Mouse (Mus musculus) small intestine, adult 2 months (tissue): Measurements from ENCODE around the gene Tnip3. TPM values are rescaled to one million over a fixed set of nuclear protein-coding genes. Genes with fewer than 3 reads are reported as not detected.

ENCODE experiments used
- H3K27ac ChIP-seq: fragments of 200-500 bp; 2 replicates; pipeline ENCODE4 v1.5.1; 2012; ENCODE audit warnings: low read depth, low read length, control low read depth, inconsistent platforms; ENCODE audit not compliant: insufficient read depth
- H3K27me3 ChIP-seq: fragments of 200-500 bp; 2 replicates; pipeline ENCODE4 v1.6.1; 2012; ENCODE audit warnings: mild to moderate bottlenecking, moderate library complexity, low read length, inconsistent platforms; ENCODE audit not compliant: control insufficient read depth, insufficient read depth
- H3K36me3 ChIP-seq: fragments of 200-500 bp; 2 replicates; pipeline ENCODE4 v1.6.1; 2012; ENCODE audit warnings: mild to moderate bottlenecking, low read length, control low read depth, inconsistent platforms; ENCODE audit not compliant: control insufficient read depth, insufficient read depth
- H3K4me1 ChIP-seq: fragments of 200-500 bp; 2 replicates; pipeline ENCODE4 v1.6.1; 2012; ENCODE audit warnings: low read length, inconsistent platforms, mixed read lengths; ENCODE audit not compliant: control insufficient read depth, insufficient read depth, insufficient read length
- H3K4me3 ChIP-seq: fragments of 200-500 bp; 2 replicates; pipeline ENCODE4 v1.5.1; 2012; ENCODE audit warnings: low read depth, mild to moderate bottlenecking, control low read depth, inconsistent platforms, low read length, moderate library complexity
- CTCF ChIP-seq: fragments of 200-500 bp; IDR thresholded peaks from 2 replicates; pipeline ENCODE4 v1.5.1; 2012; ENCODE audit warnings: low read depth, mild to moderate bottlenecking, control low read depth, inconsistent platforms, low read length, moderate library complexity, mixed read lengths; ENCODE audit not compliant: insufficient replicate concordance, insufficient read length; ENCODE audit errors: extremely low read depth
- POLR2A ChIP-seq: fragments of 200-500 bp; IDR thresholded peaks from 2 replicates; pipeline ENCODE4 v1.6.1; 2012; ENCODE audit warnings: low read depth, mild to moderate bottlenecking, control low read depth, inconsistent platforms, low read length, moderate library complexity
- WGBS: fragments of 180-500 bp; shearing (Covaris S2); methylation state at CpG from one replicate; pipeline ENCODE4 v1.1.7; 2018; 5-methylcytosine and 5-hydroxymethylcytosine counted together
- polyA plus RNA-seq: library from polyadenylated mRNA; depleted of rRNA; stranded (reverse); fragments of >200 nt; gene quantifications from 2 replicates; pipeline ENCODE4 v1.2.3, GENCODE M21; 2012

Tnip3 gene
- polyA plus RNA-seq, 1 experiment: not detected

- WGBS: 25% methylated on average over 1 of the region's 1 CpGs
- no peak for TF ChIP-seq POLR2A
- TF ChIP-seq CTCF: no peak
- H3K27ac ChIP-seq: no peak overlapping the region
- H3K4me3 ChIP-seq: no peak overlapping the region
- H3K4me1 ChIP-seq: no peaks in the 10 kb centered on the region
- H3K27me3 ChIP-seq: no peaks in the 10 kb centered on the region
- H3K36me3 ChIP-seq: no peaks in the 10 kb centered on the region
These were observed 17.8 kb downstream of the Tnip3 start for GRCm38 (mm10) chr6:65542913-65543312.

- WGBS: 70% methylated on average over 3 of the region's 3 CpGs
- H3K27me3 ChIP-seq: no peaks in the 10 kb centered on the region
- H3K27ac ChIP-seq: no peak overlapping the region
- no peaks in the 10 kb centered on the region for H3K36me3 ChIP-seq
- TF ChIP-seq POLR2A: no peak
- no peak for TF ChIP-seq CTCF
- H3K4me1 ChIP-seq: no peaks in the 10 kb centered on the region; the same call in 1 of the 2 replicates
- H3K4me3 ChIP-seq: no peak overlapping the region
These were observed 39.0 kb downstream of the Tnip3 start for GRCm38 (mm10) chr6:65563887-65564656.

GRCm38 (mm10) chr6:65564657-65565039, 39.5 kb downstream of the Tnip3 start:
- Histone ChIP-seq H3K4me1 (no peaks in the 10 kb centered on the region; the same call in 1 of the 2 replicates), H3K36me3 (no peaks in the 10 kb centered on the region), H3K4me3 (no peak overlapping the region), H3K27me3 (no peaks in the 10 kb centered on the region), H3K27ac (no peak overlapping the region)
- TF ChIP-seq CTCF (no peak), POLR2A (no peak)
- 46% methylated on average over 2 of the region's 2 CpGs for WGBS

GRCm38 (mm10) chr6:65569741-65570140, 44.6 kb downstream of the Tnip3 start:
- no peak overlapping the region for H3K4me3 ChIP-seq
- TF ChIP-seq POLR2A: no peak
- TF ChIP-seq CTCF: peak; percentile 32; the same call in 1 of the 2 replicates
- WGBS: 42% methylated on average over 8 of the region's 8 CpGs
- no peaks in the 10 kb centered on the region for H3K36me3 ChIP-seq
- H3K4me1 ChIP-seq: no peaks in the 10 kb centered on the region
- no peak overlapping the region for H3K27ac ChIP-seq
- no peaks in the 10 kb centered on the region for H3K27me3 ChIP-seq

- WGBS: 51% methylated on average over 8 of the region's 8 CpGs
- Histone ChIP-seq H3K36me3 (no peaks in the 10 kb centered on the region), H3K27me3 (no peaks in the 10 kb centered on the region), H3K4me1 (0 out of 2 replicates have a peak, but pooled peaks cover 1% of the 10 kb centered on the region), H3K4me3 (no peak overlapping the region), H3K27ac (no peak overlapping the region)
- TF ChIP-seq POLR2A (no peak), CTCF (no peak)
These were observed 53.2 kb downstream of the Tnip3 start for GRCm38 (mm10) chr6:65578151-65578973.

GRCm38 (mm10) chr6:65583029-65583428, 57.9 kb downstream of the Tnip3 start:
- TF ChIP-seq CTCF: no peak
- no peak for TF ChIP-seq POLR2A
- 43% methylated on average over 4 of the region's 4 CpGs for WGBS
- Histone ChIP-seq H3K27me3 (no peaks in the 10 kb centered on the region), H3K27ac (no peak overlapping the region), H3K4me3 (no peak overlapping the region), H3K4me1 (peaks cover 6% of the 10 kb centered on the region; the same call in 1 of the 2 replicates), H3K36me3 (no peaks in the 10 kb centered on the region)

GRCm38 (mm10) chr6:65584870-65585332, 59.8 kb downstream of the Tnip3 start:
- WGBS: 8% methylated on average over 4 of the region's 4 CpGs
- Histone ChIP-seq H3K4me3 (no peak overlapping the region), H3K27ac (no peak overlapping the region), H3K36me3 (no peaks in the 10 kb centered on the region), H3K27me3 (no peaks in the 10 kb centered on the region), H3K4me1 (peaks cover 7% of the 10 kb centered on the region; the same call in 1 of the 2 replicates)
- TF ChIP-seq CTCF: no peak
- no peak for TF ChIP-seq POLR2A
